Mouse (Mus musculus): Measurements from ENCODE around the gene Elf5. TPM values are rescaled to one million over a fixed set of nuclear protein-coding genes. Genes with fewer than 3 reads are reported as not detected.

The Elf5 gene
- polyA plus RNA-seq, 1 experiment from 2014 or later, result 1.5 TPM

DNA sequence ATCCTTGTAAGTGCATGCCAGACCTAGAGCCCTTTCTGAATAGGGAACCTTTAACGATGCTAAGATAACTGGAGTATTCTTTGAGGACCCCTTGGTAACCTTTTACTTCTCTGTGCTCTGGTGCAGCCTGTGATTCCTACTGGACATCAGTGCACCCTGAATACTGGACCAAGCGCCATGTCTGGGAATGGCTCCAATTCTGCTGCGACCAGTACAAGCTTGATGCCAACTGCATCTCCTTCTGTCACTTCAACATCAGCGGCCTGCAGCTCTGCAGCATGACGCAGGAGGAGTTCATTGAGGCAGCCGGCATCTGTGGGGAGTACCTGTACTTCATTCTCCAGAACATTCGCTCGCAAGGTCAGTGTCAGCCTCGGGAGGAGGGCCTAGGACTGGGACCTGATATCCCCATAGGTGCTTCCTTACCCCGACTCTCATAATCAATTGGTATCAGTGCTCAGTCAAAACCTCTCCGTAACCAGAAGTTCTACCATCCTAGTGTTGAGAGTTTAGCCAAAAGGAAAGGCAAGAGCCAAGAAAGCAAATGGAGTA lies 27.7 kb downstream of the Elf5 start:
- peaks cover 34% of the 10 kb centered on the region for H3K4me1 ChIP-seq
- H3K27ac ChIP-seq, result no peak overlapping the region
- no peak overlapping the region for H3K4me3 ChIP-seq (replicated peaks)
- no peaks in the 10 kb centered on the region for H3K36me3 ChIP-seq
- H3K4me2 ChIP-seq, result no peak overlapping the region
- no peaks in the 10 kb centered on the region for H3K9me3 ChIP-seq (replicated peaks)
- WGBS, result 92% methylated on average over 11 of the region's 11 CpGs
- H3K27me3 ChIP-seq, result no peaks in the 10 kb centered on the region
- no peak for ATAC-seq (replicated peaks; ENCODE audit: low FRiP score)
- H3K9ac ChIP-seq, result no peak overlapping the region

DNA sequence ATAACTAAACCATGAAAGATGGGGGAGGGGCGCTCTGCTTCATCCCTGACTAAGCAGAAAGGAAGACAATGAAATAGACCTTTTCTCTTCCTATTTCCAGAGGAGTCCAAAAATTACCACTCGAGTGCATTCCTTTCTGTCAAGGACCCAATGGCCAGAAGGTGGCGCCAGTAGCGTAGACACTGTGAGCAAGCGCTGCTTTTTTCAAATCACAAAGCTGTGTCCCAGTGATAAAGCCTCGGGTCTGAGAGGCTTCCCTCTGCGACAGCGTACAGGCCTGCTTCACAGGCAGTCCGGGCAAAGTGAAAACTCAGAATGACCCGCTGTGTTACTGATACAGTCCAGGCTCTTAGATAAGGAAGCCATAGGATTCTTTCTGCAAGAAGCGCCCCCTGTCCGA lies 28.2 kb downstream of the Elf5 start:
- ATAC-seq (replicated peaks; ENCODE audit: low FRiP score), result 0 out of 2 replicates have a peak, but pooled peaks have one; percentile 50
- 7% methylated on average over 12 of the region's 12 CpGs for WGBS
- H3K9me3 ChIP-seq (replicated peaks), result no peaks in the 10 kb centered on the region
- peak overlapping the region; percentile 51 for H3K4me2 ChIP-seq
- H3K9ac ChIP-seq, result no peak overlapping the region
- no peak overlapping the region for H3K27ac ChIP-seq
- no peaks in the 10 kb centered on the region for H3K36me3 ChIP-seq
- H3K27me3 ChIP-seq, result no peaks in the 10 kb centered on the region
- H3K4me3 ChIP-seq (replicated peaks), result 0 out of 2 replicates have a peak overlapping the region, but pooled peaks have one; percentile 17
- peaks cover 33% of the 10 kb centered on the region for H3K4me1 ChIP-seq

GRCm38 (mm10) chr2:103445776-103446175 lies 34.3 kb downstream of the Elf5 start:
- no peak for ATAC-seq (replicated peaks; ENCODE audit: low FRiP score)

GRCm38 (mm10) chr2:103446326-103446725 lies 34.8 kb downstream of the Elf5 start:
- Histone ChIP-seq H3K4me3 (replicated peaks) (no peak overlapping the region), H3K27me3 (peaks cover 8% of the 10 kb centered on the region; the same call in 1 of the 2 replicates), H3K36me3 (no peaks in the 10 kb centered on the region), H3K9ac (no peak overlapping the region), H3K4me1 (peaks cover 7% of the 10 kb centered on the region; the same call in 1 of the 2 replicates), H3K27ac (no peak overlapping the region), H3K9me3 (replicated peaks) (no peaks in the 10 kb centered on the region), H3K4me2 (no peak overlapping the region)
- 91% methylated on average over 6 of the region's 6 CpGs for WGBS
- ATAC-seq (replicated peaks; ENCODE audit: low FRiP score), result no peak

More at GRCm38 (mm10) chr2:103445776-103446175, 34.3 kb downstream of the Elf5 start:
- 69% methylated on average over 6 of the region's 6 CpGs for WGBS
- H3K4me1 ChIP-seq, result peaks cover 7% of the 10 kb centered on the region; the same call in 1 of the 2 replicates
- H3K4me3 ChIP-seq (replicated peaks), result no peak overlapping the region
- H3K27me3 ChIP-seq, result peaks cover 8% of the 10 kb centered on the region; the same call in 1 of the 2 replicates
- H3K4me2 ChIP-seq, result no peak overlapping the region
- no peak overlapping the region for H3K9ac ChIP-seq
- no peak overlapping the region for H3K27ac ChIP-seq
- no peaks in the 10 kb centered on the region for H3K9me3 ChIP-seq (replicated peaks)
- no peaks in the 10 kb centered on the region for H3K36me3 ChIP-seq

DNA sequence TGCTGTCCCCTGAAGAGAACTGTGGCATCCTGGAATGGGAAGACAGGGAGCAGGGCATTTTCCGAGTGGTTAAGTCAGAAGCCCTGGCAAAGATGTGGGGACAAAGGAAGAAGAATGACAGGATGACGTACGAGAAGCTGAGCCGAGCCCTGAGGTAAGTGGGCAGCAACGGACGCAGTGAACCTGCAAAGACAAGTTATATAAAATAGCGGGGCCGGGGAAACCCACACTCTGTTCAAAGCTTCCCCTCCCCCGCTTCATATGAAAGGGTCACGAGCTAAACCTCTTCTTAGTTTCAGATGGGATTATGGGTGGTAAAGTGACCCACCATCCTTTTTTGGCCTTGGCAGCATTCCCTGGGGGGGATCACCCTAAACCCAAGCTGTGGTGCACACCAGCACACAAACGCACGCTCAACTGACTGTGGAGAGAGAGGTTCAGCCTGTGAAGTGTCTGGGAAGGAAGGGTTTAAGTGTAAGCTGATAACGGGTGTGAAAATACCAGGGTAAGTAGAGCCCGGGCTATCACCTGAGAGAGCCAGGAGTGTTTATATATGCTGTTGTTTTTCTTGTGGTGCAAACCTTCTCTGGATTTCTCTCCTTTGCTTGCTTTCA lies 37.6 kb downstream of the Elf5 start:
- Histone ChIP-seq H3K4me3 (replicated peaks) (no peak overlapping the region), H3K4me1 (peaks cover 7% of the 10 kb centered on the region; the same call in 1 of the 2 replicates), H3K9me3 (replicated peaks) (no peaks in the 10 kb centered on the region), H3K9ac (no peak overlapping the region), H3K27me3 (peaks cover 8% of the 10 kb centered on the region; the same call in 1 of the 2 replicates), H3K27ac (0 out of 2 replicates have a peak overlapping the region, but pooled peaks have one; percentile 14), H3K4me2 (peak overlapping the region; percentile 40), H3K36me3 (peaks cover 15% of the 10 kb centered on the region)
- peak; percentile 61; the same call in 1 of the 2 replicates for ATAC-seq (replicated peaks; ENCODE audit: low FRiP score)
- WGBS, result 31% methylated on average over 14 of the region's 14 CpGs

DNA sequence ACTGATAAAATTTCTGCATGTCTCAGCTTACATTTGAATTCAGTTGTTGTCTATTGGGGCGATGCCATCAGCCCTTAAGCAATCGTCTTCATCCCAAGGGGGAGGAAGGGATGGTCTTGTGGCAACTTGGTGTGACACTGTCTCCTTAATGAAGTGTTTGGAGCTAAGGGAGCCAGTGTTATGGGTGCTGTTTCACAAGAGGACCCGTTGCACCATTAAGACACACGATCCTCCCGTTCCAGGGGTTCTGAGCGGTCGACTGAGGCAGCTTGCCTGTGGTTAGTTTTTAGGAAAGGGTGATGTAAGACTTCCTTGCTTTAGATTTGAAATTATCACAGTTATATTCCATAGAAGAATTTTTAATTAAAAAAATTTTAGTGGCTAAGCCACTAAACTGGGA lies 38.3 kb downstream of the Elf5 start:
- no peak for ATAC-seq (replicated peaks; ENCODE audit: low FRiP score)
- no peak overlapping the region for H3K27ac ChIP-seq
- H3K4me2 ChIP-seq, result no peak overlapping the region
- no peak overlapping the region for H3K9ac ChIP-seq
- WGBS, result 48% methylated on average over 7 of the region's 7 CpGs
- no peaks in the 10 kb centered on the region for H3K9me3 ChIP-seq (replicated peaks)
- no peak overlapping the region for H3K4me3 ChIP-seq (replicated peaks)
- peaks cover 7% of the 10 kb centered on the region; the same call in 1 of the 2 replicates for H3K4me1 ChIP-seq
- H3K36me3 ChIP-seq, result peaks cover 23% of the 10 kb centered on the region
- peaks cover 8% of the 10 kb centered on the region; the same call in 1 of the 2 replicates for H3K27me3 ChIP-seq

GRCm38 (mm10) chr2:103450267-103450666 lies 38.8 kb downstream of the Elf5 start:
- Histone ChIP-seq H3K27ac (no peak overlapping the region), H3K36me3 (peaks cover 27% of the 10 kb centered on the region), H3K27me3 (peaks cover 8% of the 10 kb centered on the region; the same call in 1 of the 2 replicates), H3K9ac (no peak overlapping the region), H3K4me1 (peaks cover 7% of the 10 kb centered on the region; the same call in 1 of the 2 replicates), H3K4me2 (no peak overlapping the region), H3K4me3 (replicated peaks) (no peak overlapping the region), H3K9me3 (replicated peaks) (no peaks in the 10 kb centered on the region)
- ATAC-seq (replicated peaks; ENCODE audit: low FRiP score), result no peak
- 90% methylated on average over 8 of the region's 8 CpGs for WGBS

GRCm38 (mm10) chr2:103452550-103452949 lies 41.1 kb downstream of the Elf5 start:
- no peak overlapping the region for H3K9ac ChIP-seq
- peaks cover 3% of the 10 kb centered on the region; the same call in 1 of the 2 replicates for H3K27me3 ChIP-seq
- 82% methylated on average over 5 of the region's 5 CpGs for WGBS
- H3K4me3 ChIP-seq (replicated peaks), result no peak overlapping the region
- H3K36me3 ChIP-seq, result peaks cover 45% of the 10 kb centered on the region
- H3K4me1 ChIP-seq, result peaks cover 7% of the 10 kb centered on the region; the same call in 1 of the 2 replicates
- no peaks in the 10 kb centered on the region for H3K9me3 ChIP-seq (replicated peaks)
- H3K4me2 ChIP-seq, result no peak overlapping the region
- no peak overlapping the region for H3K27ac ChIP-seq
- 0 out of 2 replicates have a peak, but pooled peaks have one; percentile 44 for ATAC-seq (replicated peaks; ENCODE audit: low FRiP score)

DNA sequence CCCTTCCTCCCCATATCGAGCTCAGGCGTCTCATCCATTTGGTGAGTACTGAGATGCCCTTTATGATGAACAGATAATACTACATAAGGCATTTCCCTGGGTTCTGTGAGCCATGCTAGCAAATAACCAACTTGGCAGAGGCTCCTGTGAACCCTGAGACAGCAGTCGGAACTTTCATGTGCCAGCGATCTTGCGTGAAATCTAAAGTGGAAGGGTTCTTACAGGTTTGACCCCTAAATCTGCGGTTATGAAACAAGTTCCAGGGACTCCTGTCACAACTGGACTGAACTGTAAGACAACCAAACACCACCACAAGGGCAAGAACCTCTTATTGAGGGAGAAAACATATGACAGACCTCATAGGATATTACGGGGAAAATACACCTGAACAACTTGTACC lies 44.3 kb downstream of the Elf5 start:
- Histone ChIP-seq H3K4me3 (replicated peaks) (no peak overlapping the region), H3K36me3 (peaks cover 76% of the 10 kb centered on the region), H3K9me3 (replicated peaks) (no peaks in the 10 kb centered on the region), H3K9ac (no peak overlapping the region), H3K27ac (no peak overlapping the region), H3K27me3 (no peaks in the 10 kb centered on the region), H3K4me2 (no peak overlapping the region), H3K4me1 (no peaks in the 10 kb centered on the region)
- no peak for ATAC-seq (replicated peaks; ENCODE audit: low FRiP score)
- WGBS, result 94% methylated on average over 7 of the region's 7 CpGs

DNA sequence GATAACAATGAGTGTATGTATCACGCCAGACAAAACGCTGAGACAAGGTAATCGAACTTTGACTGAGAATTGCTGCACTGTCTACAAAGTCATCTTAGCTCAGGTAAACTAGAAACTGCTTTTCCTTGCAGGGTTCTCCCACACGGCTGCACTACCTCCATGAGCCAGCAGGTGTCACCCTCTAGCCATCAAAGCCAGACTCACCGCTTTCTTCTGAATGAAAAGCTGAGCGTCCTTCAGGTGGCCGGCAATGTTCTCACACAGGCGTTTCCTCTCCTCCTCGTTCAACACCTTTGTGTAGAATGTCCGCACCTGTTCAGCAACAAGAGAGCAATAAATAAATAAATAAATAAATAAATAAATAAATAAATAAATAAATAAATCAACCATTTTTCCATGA lies 45.2 kb downstream of the Elf5 start:
- WGBS, result 17% methylated on average over 10 of the region's 10 CpGs
- H3K4me3 ChIP-seq (replicated peaks), result no peak overlapping the region
- no peaks in the 10 kb centered on the region for H3K27me3 ChIP-seq
- H3K36me3 ChIP-seq, result peaks cover 76% of the 10 kb centered on the region
- H3K9ac ChIP-seq, result no peak overlapping the region
- 0 out of 2 replicates have a peak, but pooled peaks have one; percentile 45 for ATAC-seq (replicated peaks; ENCODE audit: low FRiP score)
- H3K27ac ChIP-seq, result no peak overlapping the region
- H3K9me3 ChIP-seq (replicated peaks), result no peaks in the 10 kb centered on the region
- no peak overlapping the region for H3K4me2 ChIP-seq
- H3K4me1 ChIP-seq, result 0 out of 2 replicates have a peak, but pooled peaks cover 5% of the 10 kb centered on the region

DNA sequence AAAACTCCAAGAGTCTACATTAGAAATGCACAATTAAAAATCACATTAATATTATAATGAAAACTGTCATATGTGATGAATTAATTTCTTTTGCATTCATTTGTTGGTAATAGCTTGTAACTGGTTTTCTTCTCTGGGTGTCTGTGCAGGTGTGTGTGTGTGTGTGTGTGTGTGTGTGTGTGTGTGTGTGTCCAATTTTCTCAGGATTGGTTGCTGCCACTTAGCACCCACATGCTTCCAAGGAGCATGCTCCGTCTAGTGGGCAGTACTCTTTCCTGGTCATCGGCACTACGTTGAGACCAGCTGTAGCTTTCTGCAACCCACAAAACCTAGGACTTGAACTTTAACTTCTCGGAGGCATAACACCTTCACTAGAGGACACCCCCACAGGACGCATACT lies 45.6 kb downstream of the Elf5 start:
- 80% methylated on average over 5 of the region's 5 CpGs for WGBS
- ATAC-seq (replicated peaks; ENCODE audit: low FRiP score), result no peak

DNA sequence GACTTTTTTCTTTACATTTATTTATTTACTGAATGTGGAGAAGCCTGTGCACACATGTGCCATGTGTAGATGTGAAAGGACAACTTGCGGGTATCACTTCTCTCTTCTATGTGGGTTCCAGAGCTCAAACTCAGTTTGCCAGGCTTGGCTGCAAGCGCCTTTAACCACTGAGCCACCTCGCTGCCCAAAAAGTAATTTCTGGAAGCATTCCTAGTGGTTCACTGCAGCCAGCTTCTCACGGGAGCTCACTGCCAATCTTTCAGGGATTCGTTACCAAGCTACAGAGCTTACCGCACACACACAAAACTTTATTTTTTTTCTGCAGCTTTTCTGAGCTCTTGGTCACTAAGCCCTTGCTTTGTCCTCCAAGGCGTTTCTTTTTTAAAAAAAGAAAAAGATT lies 46.1 kb downstream of the Elf5 start:
- Histone ChIP-seq H3K4me1 (0 out of 2 replicates have a peak, but pooled peaks cover 11% of the 10 kb centered on the region), H3K9me3 (replicated peaks) (no peaks in the 10 kb centered on the region), H3K36me3 (peaks cover 83% of the 10 kb centered on the region), H3K27ac (no peak overlapping the region), H3K4me3 (replicated peaks) (no peak overlapping the region), H3K27me3 (no peaks in the 10 kb centered on the region), H3K9ac (no peak overlapping the region), H3K4me2 (no peak overlapping the region)
- 92% methylated on average over 7 of the region's 7 CpGs for WGBS
- no peak for ATAC-seq (replicated peaks; ENCODE audit: low FRiP score)

More for the DNA sequence above, 45.6 kb downstream of the Elf5 start:
- peaks cover 78% of the 10 kb centered on the region for H3K36me3 ChIP-seq
- H3K27ac ChIP-seq, result no peak overlapping the region
- no peaks in the 10 kb centered on the region for H3K9me3 ChIP-seq (replicated peaks)
- no peak overlapping the region for H3K9ac ChIP-seq
- no peaks in the 10 kb centered on the region for H3K27me3 ChIP-seq
- H3K4me2 ChIP-seq, result no peak overlapping the region
- H3K4me1 ChIP-seq, result 0 out of 2 replicates have a peak, but pooled peaks cover 9% of the 10 kb centered on the region
- no peak overlapping the region for H3K4me3 ChIP-seq (replicated peaks)

Data from kidney, embryonic 15.5 days (tissue).